Mouse (Mus musculus): ENCODE results near the gene Nr1i2.

- TF ChIP-seq CTCF (IDR thresholded peaks at IDR 0.05; ENCODE audit: low read depth, low read length) (no peak), POLR2A (IDR thresholded peaks at IDR 0.05; ENCODE audit: insufficient read depth, low read length) (no peak), EP300 (IDR thresholded peaks at IDR 0.05; ENCODE audit: insufficient read depth, low read depth, low read length) (no peak)
Measured at GRCm38 (mm10) chr16:38294685-38295348, at the start of gene Nr1i2.

Measured in ES-Bruce4 (cell line).